Mouse (Mus musculus): ENCODE results near the gene Mta3. TPM values are rescaled to one million over a fixed set of nuclear protein-coding genes. Genes with fewer than 3 reads are reported as not detected.
"Not testable (repeated sequence)": the region's sequence is repeated elsewhere in the genome, so short reads cannot be mapped to it uniquely, and the experiment has no call there.

Mta3 gene
- polyA plus RNA-seq, 1 experiment from 2014 or later: 63.0 TPM

DNA sequence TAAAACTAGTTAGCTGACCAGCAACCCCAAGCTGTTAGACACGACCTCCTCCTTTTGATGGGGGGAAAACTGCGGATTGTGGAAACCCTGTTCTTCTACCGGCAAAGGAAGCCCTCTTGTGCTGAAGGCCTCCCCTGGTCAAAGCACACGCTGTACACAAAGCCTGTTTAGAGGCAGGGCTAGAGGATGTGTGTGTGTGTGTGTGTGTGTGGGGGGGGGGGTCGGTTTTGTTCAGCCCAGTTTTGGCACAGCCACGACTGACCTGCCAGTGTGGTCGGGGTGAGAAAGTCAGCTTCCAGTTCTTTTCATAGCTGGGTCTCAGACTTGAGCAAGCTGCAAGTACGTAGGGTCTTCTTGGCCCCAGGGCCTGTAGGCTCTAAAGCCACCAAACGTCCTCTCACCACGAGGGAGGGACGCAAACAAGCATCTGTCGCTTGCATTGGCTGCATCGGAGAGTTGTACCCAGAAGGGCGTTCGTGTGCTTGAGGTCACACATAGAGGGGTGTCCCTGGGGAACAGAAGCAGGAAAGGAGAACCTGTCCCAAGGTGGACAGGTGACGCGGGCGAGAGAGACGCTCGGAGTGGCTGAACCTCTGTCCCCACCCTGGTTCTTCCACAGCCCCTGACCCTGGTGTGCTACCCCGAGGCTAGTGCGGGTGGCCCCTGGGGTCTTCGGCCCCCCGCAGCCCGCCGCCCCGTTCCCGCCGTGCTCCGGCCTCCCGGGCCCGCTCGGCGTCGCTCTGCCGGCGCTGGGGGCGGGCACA, 429 bp upstream of the Mta3 start:
- H3K9ac ChIP-seq (ENCODE audit: low read depth, low read length): peak overlapping the region; percentile 100
- H3K9me3 ChIP-seq (ENCODE audit: control insufficient read depth, low read length): no peaks in the 10 kb centered on the region
- H3K27me3 ChIP-seq (replicated peaks; ENCODE audit: control insufficient read depth, insufficient read depth, low read length): no peaks in the 10 kb centered on the region
- ATAC-seq (replicated peaks; ENCODE audit: low FRiP score): peak; percentile 77
- no peaks in the 10 kb centered on the region; the same call in 1 of the 2 replicates for H3K36me3 ChIP-seq (ENCODE audit: control insufficient read depth, insufficient read depth, low read length)
- peak overlapping the region; percentile 92 for H3K4me3 ChIP-seq (ENCODE audit: low read depth, low read length)
- H3K4me2 ChIP-seq: peak overlapping the region; percentile 96
- H3K27ac ChIP-seq (ENCODE audit: low read depth, low read length): peak overlapping the region; percentile 99
- DNase-seq (ENCODE audit: low spot score): peak; percentile 75
- peaks cover 33% of the 10 kb centered on the region for H3K4me1 ChIP-seq (replicated peaks; ENCODE audit: control insufficient read depth, insufficient read depth, low read length)
- WGBS: 3% methylated on average over 37 of the region's 38 CpGs

GRCm38 (mm10) chr17:83706594-83707126, 697 bp downstream of the Mta3 start:
- ATAC-seq (replicated peaks; ENCODE audit: low FRiP score) (peak; percentile 60), DNase-seq (ENCODE audit: low spot score) (no peak)
- Histone ChIP-seq H3K27ac (ENCODE audit: low read depth, low read length) (peak overlapping the region; percentile 99), H3K9me3 (ENCODE audit: control insufficient read depth, low read length) (no peaks in the 10 kb centered on the region), H3K4me1 (replicated peaks; ENCODE audit: control insufficient read depth, insufficient read depth, low read length) (peaks cover 33% of the 10 kb centered on the region), H3K36me3 (ENCODE audit: control insufficient read depth, insufficient read depth, low read length) (peaks cover under 1% of the 10 kb centered on the region; the same call in 1 of the 2 replicates), H3K9ac (ENCODE audit: low read depth, low read length) (peak overlapping the region; percentile 100), H3K4me3 (ENCODE audit: low read depth, low read length) (peak overlapping the region; percentile 92), H3K4me2 (peak overlapping the region; percentile 96), H3K27me3 (replicated peaks; ENCODE audit: control insufficient read depth, insufficient read depth, low read length) (no peaks in the 10 kb centered on the region)
- 1% methylated on average over 19 of the region's 19 CpGs for WGBS

- ATAC-seq (replicated peaks; ENCODE audit: low FRiP score) (no peak), DNase-seq (ENCODE audit: low spot score) (no peak)
- Histone ChIP-seq H3K9me3 (ENCODE audit: control insufficient read depth, low read length) (no peaks in the 10 kb centered on the region), H3K27ac (ENCODE audit: low read depth, low read length) (peak overlapping the region; percentile 9; the same call in 1 of the 2 replicates), H3K27me3 (replicated peaks; ENCODE audit: control insufficient read depth, insufficient read depth, low read length) (no peaks in the 10 kb centered on the region), H3K36me3 (ENCODE audit: control insufficient read depth, insufficient read depth, low read length) (peaks cover 2% of the 10 kb centered on the region; the same call in 1 of the 2 replicates), H3K4me1 (replicated peaks; ENCODE audit: control insufficient read depth, insufficient read depth, low read length) (peaks cover 33% of the 10 kb centered on the region), H3K4me3 (ENCODE audit: low read depth, low read length) (peak overlapping the region; percentile 92), H3K9ac (ENCODE audit: low read depth, low read length) (peak overlapping the region; percentile 100), H3K4me2 (peak overlapping the region; percentile 96)
- WGBS: 68% methylated on average over 4 of the region's 4 CpGs
Measured at GRCm38 (mm10) chr17:83707372-83707771, 1.4 kb downstream of the Mta3 start.

- 74% methylated on average over 6 of the region's 6 CpGs for WGBS
- DNase-seq (ENCODE audit: low spot score) (no peak), ATAC-seq (replicated peaks; ENCODE audit: low FRiP score) (no peak)
- Histone ChIP-seq H3K27me3 (replicated peaks; ENCODE audit: control insufficient read depth, insufficient read depth, low read length) (no peaks in the 10 kb centered on the region), H3K27ac (ENCODE audit: low read depth, low read length) (0 out of 2 replicates have a peak overlapping the region, but pooled peaks have one; percentile 1), H3K4me2 (peak overlapping the region; percentile 96), H3K9ac (ENCODE audit: low read depth, low read length) (peak overlapping the region; percentile 58), H3K4me1 (replicated peaks; ENCODE audit: control insufficient read depth, insufficient read depth, low read length) (peaks cover 33% of the 10 kb centered on the region), H3K36me3 (ENCODE audit: control insufficient read depth, insufficient read depth, low read length) (peaks cover 2% of the 10 kb centered on the region; the same call in 1 of the 2 replicates), H3K9me3 (ENCODE audit: control insufficient read depth, low read length) (no peaks in the 10 kb centered on the region), H3K4me3 (ENCODE audit: low read depth, low read length) (peak overlapping the region; percentile 92)
Measured at GRCm38 (mm10) chr17:83707846-83708245, 1.9 kb downstream of the Mta3 start.

GRCm38 (mm10) chr17:83708256-83708655, 2.3 kb downstream of the Mta3 start:
- Histone ChIP-seq H3K36me3 (ENCODE audit: control insufficient read depth, insufficient read depth, low read length) (peaks cover 2% of the 10 kb centered on the region; the same call in 1 of the 2 replicates), H3K9ac (ENCODE audit: low read depth, low read length) (no peak overlapping the region), H3K4me3 (ENCODE audit: low read depth, low read length) (no peak overlapping the region), H3K27ac (ENCODE audit: low read depth, low read length) (0 out of 2 replicates have a peak overlapping the region, but pooled peaks have one; percentile 1), H3K9me3 (ENCODE audit: control insufficient read depth, low read length) (no peaks in the 10 kb centered on the region), H3K4me2 (peak overlapping the region; percentile 96), H3K27me3 (replicated peaks; ENCODE audit: control insufficient read depth, insufficient read depth, low read length) (no peaks in the 10 kb centered on the region), H3K4me1 (replicated peaks; ENCODE audit: control insufficient read depth, insufficient read depth, low read length) (peaks cover 30% of the 10 kb centered on the region)
- DNase-seq (ENCODE audit: low spot score) (no peak), ATAC-seq (replicated peaks; ENCODE audit: low FRiP score) (no peak)
- WGBS: 77% methylated on average over 10 of the region's 10 CpGs

- WGBS: 79% methylated on average over 6 of the region's 6 CpGs
- Histone ChIP-seq H3K4me1 (replicated peaks; ENCODE audit: control insufficient read depth, insufficient read depth, low read length) (peaks cover 25% of the 10 kb centered on the region), H3K4me3 (ENCODE audit: low read depth, low read length) (no peak overlapping the region), H3K9me3 (ENCODE audit: control insufficient read depth, low read length) (no peaks in the 10 kb centered on the region), H3K27me3 (replicated peaks; ENCODE audit: control insufficient read depth, insufficient read depth, low read length) (no peaks in the 10 kb centered on the region), H3K9ac (ENCODE audit: low read depth, low read length) (no peak overlapping the region), H3K4me2 (peak overlapping the region; percentile 96; the same call in 1 of the 2 replicates), H3K36me3 (ENCODE audit: control insufficient read depth, insufficient read depth, low read length) (peaks cover 2% of the 10 kb centered on the region; the same call in 1 of the 2 replicates), H3K27ac (ENCODE audit: low read depth, low read length) (no peak overlapping the region)
- ATAC-seq (replicated peaks; ENCODE audit: low FRiP score) (no peak), DNase-seq (ENCODE audit: low spot score) (no peak)
Measured at GRCm38 (mm10) chr17:83708891-83709290, 2.9 kb downstream of the Mta3 start.

- 73% methylated on average over 3 of the region's 3 CpGs for WGBS
- not testable (repeated sequence) for H3K36me3 ChIP-seq (ENCODE audit: control insufficient read depth, insufficient read depth, low read length); H3K9ac ChIP-seq (ENCODE audit: low read depth, low read length); ATAC-seq (replicated peaks; ENCODE audit: low FRiP score); H3K27me3 ChIP-seq (replicated peaks; ENCODE audit: control insufficient read depth, insufficient read depth, low read length); H3K9me3 ChIP-seq (ENCODE audit: control insufficient read depth, low read length); H3K4me3 ChIP-seq (ENCODE audit: low read depth, low read length); H3K27ac ChIP-seq (ENCODE audit: low read depth, low read length); DNase-seq (ENCODE audit: low spot score); H3K4me2 ChIP-seq
- peaks cover 23% of the 10 kb centered on the region for H3K4me1 ChIP-seq (replicated peaks; ENCODE audit: control insufficient read depth, insufficient read depth, low read length)
Measured at GRCm38 (mm10) chr17:83709517-83709916, 3.6 kb downstream of the Mta3 start.

- peaks cover 13% of the 10 kb centered on the region for H3K36me3 ChIP-seq (ENCODE audit: control insufficient read depth, insufficient read depth, low read length)
Measured at GRCm38 (mm10) chr17:83710639-83711038, 4.7 kb downstream of the Mta3 start.

More at GRCm38 (mm10) chr17:83710639-83711038, 4.7 kb downstream of the Mta3 start:
- H3K4me2 ChIP-seq: no peak overlapping the region
- no peak overlapping the region for H3K27ac ChIP-seq (ENCODE audit: low read depth, low read length)
- DNase-seq (ENCODE audit: low spot score) (no peak), ATAC-seq (replicated peaks; ENCODE audit: low FRiP score) (no peak)
- H3K27me3 ChIP-seq (replicated peaks; ENCODE audit: control insufficient read depth, insufficient read depth, low read length): no peaks in the 10 kb centered on the region
- peaks cover 19% of the 10 kb centered on the region for H3K4me1 ChIP-seq (replicated peaks; ENCODE audit: control insufficient read depth, insufficient read depth, low read length)
- H3K9me3 ChIP-seq (ENCODE audit: control insufficient read depth, low read length): no peaks in the 10 kb centered on the region
- H3K9ac ChIP-seq (ENCODE audit: low read depth, low read length): no peak overlapping the region
- WGBS: 90% methylated on average over 8 of the region's 8 CpGs
- H3K4me3 ChIP-seq (ENCODE audit: low read depth, low read length): no peak overlapping the region

All from liver, embryonic 11.5 days (tissue).